Mouse (Mus musculus) kidney, embryonic 16.5 days (tissue): Measurements from ENCODE around the gene Ddx27. TPM values are rescaled to one million over a fixed set of nuclear protein-coding genes. Genes with fewer than 3 reads are reported as not detected.

Source experiments
- ATAC-seq: fragments of 200-750 bp; cut with Nextera tagmentation; 2 replicates; pipeline ENCODE4 v1.8.0; 2017; ENCODE audit warnings: moderate TSS enrichment; ENCODE audit not compliant: low FRiP score, low TSS enrichment
- H3K27ac ChIP-seq: fragments of 300-500 bp; sonication (generic); 2 replicates; pipeline ENCODE4 v1.5.1; 2014; ENCODE audit warnings: low read length
- H3K27me3 ChIP-seq: fragments of 300-500 bp; sonication (generic); 2 replicates; pipeline ENCODE4 v1.6.1; 2014; ENCODE audit warnings: low read length, control low read depth, mixed read lengths; ENCODE audit not compliant: insufficient read depth
- H3K36me3 ChIP-seq: fragments of 300-500 bp; sonication (generic); 2 replicates; pipeline ENCODE4 v1.6.1; 2014; ENCODE audit warnings: low read length, control low read depth, mixed read lengths; ENCODE audit not compliant: insufficient read depth
- H3K4me1 ChIP-seq: fragments of 300-500 bp; sonication (generic); 2 replicates; pipeline ENCODE4 v1.6.1; 2014; ENCODE audit warnings: low read length, control low read depth, mixed read lengths; ENCODE audit not compliant: insufficient read depth
- H3K4me2 ChIP-seq: fragments of 300-500 bp; sonication (generic); replicated peaks from 2 replicates; pipeline ENCODE4 v1.6.1; 2014; ENCODE audit warnings: low read depth, low read length
- H3K4me3 ChIP-seq: fragments of 300-500 bp; sonication (generic); 2 replicates; pipeline ENCODE4 v1.5.1; 2014; ENCODE audit warnings: mild to moderate bottlenecking, low read length
- H3K9ac ChIP-seq: fragments of 300-500 bp; sonication (generic); replicated peaks from 2 replicates; pipeline ENCODE4 v1.6.1; 2014; ENCODE audit warnings: low read length
- H3K9me3 ChIP-seq: fragments of 300-500 bp; sonication (generic); 2 replicates; pipeline ENCODE4 v1.6.1; 2016; ENCODE audit warnings: low read length, control low read depth
- WGBS: fragments of 180-500 bp; shearing (Covaris S2); extraction: QIAGEN DNeasy Blood & Tissue Kit; methylation state at CpG from one replicate; pipeline ENCODE4 v1.1.7; 2014; 5-methylcytosine and 5-hydroxymethylcytosine counted together
- polyA plus RNA-seq: library from polyadenylated mRNA; unstranded; fragments of >200 nt; fragmentation: Nextera tagmentation; extraction: Ambion mirVana; gene quantifications from 2 replicates; pipeline ENCODE4 v1.2.1, GENCODE M21; 2015

Gene Ddx27
- polyA plus RNA-seq, 1 experiment from 2014 or later = 57.6 TPM

DNA sequence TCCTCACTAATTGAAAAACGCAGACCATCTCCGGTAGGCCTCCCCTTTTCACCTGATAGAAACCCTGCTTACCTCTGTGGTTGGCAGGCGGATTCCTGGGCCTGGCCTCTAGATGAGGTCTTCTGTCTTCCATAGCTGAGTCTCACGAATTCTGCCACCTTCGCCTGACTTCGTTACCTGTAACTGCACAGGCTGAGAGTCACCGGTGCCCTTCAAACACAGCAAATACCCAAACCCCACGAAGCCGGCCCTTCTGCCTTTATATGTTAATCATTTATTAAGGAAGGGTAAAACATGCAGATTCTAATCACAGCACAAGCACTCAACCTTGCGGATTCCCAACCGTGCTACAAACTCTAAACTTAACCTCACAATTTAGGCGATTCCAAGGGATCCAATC lies 45.0 kb downstream of the Ddx27 start:
- Histone ChIP-seq H3K27ac (peak overlapping the region; percentile 92), H3K4me3 (peak overlapping the region; percentile 25; the same call in 1 of the 2 replicates)

DNA sequence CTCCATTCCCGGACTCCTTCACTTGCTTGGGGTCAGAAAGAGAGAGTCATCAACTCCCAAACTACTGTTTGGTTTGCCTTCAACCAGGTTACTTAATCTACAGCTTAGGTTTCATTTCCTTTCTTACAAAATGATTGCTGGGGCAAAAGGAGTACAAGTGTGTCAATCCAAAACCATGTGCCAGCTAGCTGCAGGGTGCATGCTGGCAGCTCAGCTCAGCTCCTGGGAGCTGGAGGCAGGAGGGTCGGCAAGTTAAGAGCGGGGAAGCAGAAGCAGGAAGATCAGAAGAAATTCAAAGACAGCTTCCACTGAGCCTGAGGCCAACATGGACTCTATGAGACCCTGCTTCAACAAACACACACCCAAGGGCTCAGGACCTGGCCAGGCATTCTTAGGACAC lies 45.4 kb downstream of the Ddx27 start:
- WGBS = 44% methylated on average over 3 of the region's 3 CpGs

More for the DNA sequence above, 45.0 kb downstream of the Ddx27 start:
- Histone ChIP-seq H3K36me3 (peaks cover 38% of the 10 kb centered on the region), H3K4me1 (peaks cover 44% of the 10 kb centered on the region), H3K9me3 (no peaks in the 10 kb centered on the region), H3K4me2 (peak overlapping the region; percentile 50), H3K9ac (peak overlapping the region; percentile 60), H3K27me3 (no peaks in the 10 kb centered on the region)
- ATAC-seq = no peak
- 50% methylated on average over 12 of the region's 12 CpGs for WGBS

DNA sequence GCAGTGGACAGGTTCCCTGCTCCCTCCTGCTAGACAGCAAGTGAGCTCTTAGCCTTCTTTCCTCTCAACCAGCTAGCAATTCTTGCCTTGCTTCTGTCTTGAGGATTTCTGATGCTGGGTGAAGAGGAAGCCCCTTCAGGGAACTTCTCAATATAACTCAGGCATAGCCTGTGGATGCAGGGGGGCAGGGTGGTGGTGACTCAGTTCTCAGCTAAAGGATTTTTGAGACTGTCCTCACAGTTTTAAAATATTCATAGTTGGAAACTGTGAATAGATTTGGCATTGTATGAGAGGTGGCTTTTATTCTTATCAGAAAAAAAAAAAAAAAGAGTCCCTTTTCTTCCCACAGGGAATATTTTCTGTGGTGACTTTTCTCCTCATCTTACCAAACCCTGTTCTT lies 45.8 kb downstream of the Ddx27 start:
- Histone ChIP-seq H3K36me3 (peaks cover 39% of the 10 kb centered on the region), H3K4me2 (peak overlapping the region; percentile 50), H3K9ac (peak overlapping the region; percentile 60), H3K27me3 (no peaks in the 10 kb centered on the region), H3K4me3 (0 out of 2 replicates have a peak overlapping the region, but pooled peaks have one; percentile 5), H3K27ac (peak overlapping the region; percentile 92), H3K9me3 (no peaks in the 10 kb centered on the region), H3K4me1 (peaks cover 52% of the 10 kb centered on the region)
- no peak for ATAC-seq

More for the DNA sequence above, 45.4 kb downstream of the Ddx27 start:
- H3K4me3 ChIP-seq = 0 out of 2 replicates have a peak overlapping the region, but pooled peaks have one; percentile 5
- H3K9me3 ChIP-seq = no peaks in the 10 kb centered on the region
- H3K4me1 ChIP-seq = peaks cover 48% of the 10 kb centered on the region
- peak overlapping the region; percentile 60 for H3K9ac ChIP-seq
- H3K36me3 ChIP-seq = peaks cover 38% of the 10 kb centered on the region
- H3K4me2 ChIP-seq = peak overlapping the region; percentile 50
- ATAC-seq = no peak
- H3K27ac ChIP-seq = peak overlapping the region; percentile 92
- no peaks in the 10 kb centered on the region for H3K27me3 ChIP-seq

DNA sequence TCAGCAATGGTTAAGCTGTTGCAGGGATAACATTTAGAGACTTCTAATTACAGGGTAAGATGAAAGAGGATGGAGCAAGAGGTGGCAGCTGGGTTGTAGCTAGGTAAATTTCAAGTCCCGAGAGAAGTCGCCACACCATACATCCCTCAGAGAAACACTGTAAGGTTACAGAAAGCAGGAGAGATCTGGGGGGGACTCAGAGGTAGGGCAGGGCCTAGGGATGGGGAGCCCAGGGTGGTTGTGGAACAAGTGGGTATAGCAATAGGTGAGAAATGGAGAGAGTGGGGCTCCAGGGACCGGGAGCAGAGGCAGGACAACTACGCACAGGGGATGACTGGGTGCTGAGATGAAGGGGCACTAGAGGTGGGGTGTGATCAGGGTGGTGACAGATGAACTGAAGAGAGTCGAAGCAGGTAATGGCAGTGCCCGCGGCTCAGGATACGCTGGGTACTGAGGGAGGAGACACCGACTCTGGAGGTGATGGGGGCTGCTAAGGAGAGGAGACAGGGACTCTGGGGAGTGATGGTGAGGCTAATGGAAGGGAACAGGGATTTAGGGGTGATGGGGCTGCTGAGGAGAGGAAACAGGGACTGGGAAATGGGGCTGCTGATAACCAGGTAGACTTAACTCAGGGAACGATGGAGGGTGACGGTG lies 46.5 kb downstream of the Ddx27 start:
- 12% methylated on average over 11 of the region's 11 CpGs for WGBS
- H3K36me3 ChIP-seq = peaks cover 38% of the 10 kb centered on the region

DNA sequence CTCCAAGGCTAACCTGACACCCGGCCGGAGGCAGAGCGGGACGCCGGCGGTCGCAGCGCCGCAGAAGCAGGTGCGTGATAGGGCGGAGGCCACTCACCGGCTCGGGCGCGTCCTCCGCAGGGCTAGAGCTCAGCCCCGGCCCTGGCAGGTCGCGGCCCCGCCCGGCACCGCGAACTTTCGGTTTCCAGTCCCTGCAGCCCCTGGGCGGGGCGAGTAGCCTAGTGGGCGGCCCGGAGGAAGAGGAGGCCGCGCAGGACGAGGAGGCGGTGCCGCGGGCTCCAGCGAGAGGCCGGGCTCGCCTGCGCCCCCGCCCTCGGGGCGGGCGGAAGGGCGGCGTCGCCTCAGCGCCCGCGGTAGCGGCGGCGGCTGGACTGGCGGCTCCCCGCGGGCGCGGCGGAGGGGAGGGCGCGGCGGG lies 47.5 kb downstream of the Ddx27 start:
- Histone ChIP-seq H3K9me3 (no peaks in the 10 kb centered on the region), H3K9ac (peak overlapping the region; percentile 80), H3K27ac (peak overlapping the region; percentile 94), H3K4me3 (peak overlapping the region; percentile 90), H3K4me1 (peaks cover 55% of the 10 kb centered on the region), H3K27me3 (no peaks in the 10 kb centered on the region), H3K4me2 (peak overlapping the region; percentile 70), H3K36me3 (peaks cover 32% of the 10 kb centered on the region)
- 0% methylated on average over 41 of the region's 60 CpGs for WGBS
- peak; percentile 91 for ATAC-seq

More for the DNA sequence above, 46.5 kb downstream of the Ddx27 start:
- ATAC-seq = no peak
- Histone ChIP-seq H3K27ac (peak overlapping the region; percentile 94; the same call in 1 of the 2 replicates), H3K9me3 (no peaks in the 10 kb centered on the region), H3K4me2 (peak overlapping the region; percentile 70), H3K4me3 (peak overlapping the region; percentile 90), H3K4me1 (peaks cover 55% of the 10 kb centered on the region), H3K9ac (peak overlapping the region; percentile 80), H3K27me3 (no peaks in the 10 kb centered on the region)

DNA sequence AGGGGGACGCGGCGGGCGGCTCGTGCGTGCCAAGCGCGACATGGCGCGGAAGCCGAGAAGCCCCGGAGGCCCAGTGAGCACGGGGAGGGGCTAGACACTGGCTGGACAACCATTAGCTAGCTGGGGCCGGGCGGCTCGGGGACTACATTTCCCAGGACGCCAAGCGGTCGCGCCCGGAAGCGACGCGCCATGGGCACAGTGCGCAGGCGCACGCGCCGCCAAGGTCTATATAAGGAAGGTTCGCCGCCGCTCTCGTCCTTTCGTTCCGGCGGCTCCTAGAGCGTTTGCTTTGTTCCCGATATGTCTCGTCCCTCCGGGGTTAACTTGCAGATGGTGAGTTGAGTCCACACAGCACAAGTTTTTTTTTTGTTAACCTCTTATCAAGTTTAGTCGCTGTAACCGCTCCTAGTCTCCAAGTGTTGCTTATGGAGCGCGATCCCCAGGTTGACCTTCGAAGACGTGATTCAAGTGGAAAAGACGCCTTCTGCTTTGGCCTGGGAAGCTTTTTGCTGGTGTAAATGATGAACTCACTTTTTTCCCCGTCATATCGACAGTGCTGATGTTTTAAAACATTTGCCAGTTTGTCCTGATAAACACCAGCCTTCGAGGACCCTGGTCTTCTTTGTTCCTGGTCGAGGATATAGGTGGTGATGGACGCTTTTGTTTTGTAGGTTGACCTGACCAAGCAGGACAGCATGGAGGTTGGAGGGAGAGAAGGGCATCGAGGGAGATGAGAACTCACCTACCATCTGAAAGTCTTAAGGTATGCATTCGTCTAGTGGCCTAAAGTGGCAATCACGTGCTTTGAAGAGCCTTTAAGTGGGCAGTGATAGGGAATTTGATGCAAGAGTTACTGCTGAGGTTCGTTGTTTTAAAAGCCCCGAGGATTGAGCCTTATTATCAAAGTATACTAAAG lies 48.2 kb downstream of the Ddx27 start, which contains the start of gene Znfx1:
Gene Znfx1 (minus strand): TSS at position 51 of the 916 bp plus-strand sequence.
- Histone ChIP-seq H3K27me3 (no peaks in the 10 kb centered on the region), H3K9ac (peak within 1 kb of the TSS; percentile 86), H3K27ac (peak within 1 kb of the TSS; percentile 94), H3K36me3 (peaks cover 29% of the 10 kb centered on the region), H3K4me1 (peaks cover 49% of the 10 kb centered on the region), H3K4me2 (peak within 1 kb of the TSS; percentile 81), H3K4me3 (peak within 1 kb of the TSS; percentile 90), H3K9me3 (no peaks in the 10 kb centered on the region)
- whole genome bisulfite sequencing = under 1% methylated on average over 56 of the region's 57 CpGs
- peak; percentile 95 for ATAC-seq

DNA sequence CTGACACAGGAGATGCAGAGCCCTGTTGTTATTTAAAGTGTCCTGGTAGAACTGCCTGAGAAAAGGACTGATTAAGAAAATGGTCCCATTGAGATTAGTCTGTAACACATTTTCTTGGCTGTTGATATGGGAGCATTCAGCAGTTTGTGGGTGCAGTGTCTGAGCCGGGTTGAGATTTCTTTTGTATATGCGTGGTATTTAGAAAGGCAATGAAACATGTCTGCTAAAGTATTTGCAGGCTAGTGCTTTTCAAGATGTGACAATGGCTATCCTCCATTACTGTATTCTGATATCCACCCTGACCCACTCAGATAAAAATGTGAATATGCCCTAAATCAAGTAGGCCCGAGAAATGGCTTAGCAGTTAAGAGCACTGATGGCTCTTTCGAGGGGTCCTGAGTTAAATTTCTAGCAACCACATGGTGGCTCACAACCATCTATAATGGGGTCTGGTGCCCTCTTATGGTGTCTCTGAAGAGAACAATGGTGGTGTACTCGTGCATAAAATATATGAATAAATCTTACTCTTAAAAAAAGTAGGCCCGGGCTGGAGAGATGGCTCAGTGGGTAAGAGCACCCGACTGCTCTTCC lies 49.0 kb downstream of the Ddx27 start:
- H3K27me3 ChIP-seq = no peaks in the 10 kb centered on the region
- H3K4me1 ChIP-seq = peaks cover 43% of the 10 kb centered on the region
- H3K9me3 ChIP-seq = no peaks in the 10 kb centered on the region
- H3K27ac ChIP-seq = peak overlapping the region; percentile 94
- peaks cover 29% of the 10 kb centered on the region for H3K36me3 ChIP-seq
- no peak for ATAC-seq
- WGBS = 0% methylated on average over 7 of the region's 7 CpGs
- peak overlapping the region; percentile 90 for H3K4me3 ChIP-seq
- peak overlapping the region; percentile 81 for H3K4me2 ChIP-seq
- peak overlapping the region; percentile 86 for H3K9ac ChIP-seq

DNA sequence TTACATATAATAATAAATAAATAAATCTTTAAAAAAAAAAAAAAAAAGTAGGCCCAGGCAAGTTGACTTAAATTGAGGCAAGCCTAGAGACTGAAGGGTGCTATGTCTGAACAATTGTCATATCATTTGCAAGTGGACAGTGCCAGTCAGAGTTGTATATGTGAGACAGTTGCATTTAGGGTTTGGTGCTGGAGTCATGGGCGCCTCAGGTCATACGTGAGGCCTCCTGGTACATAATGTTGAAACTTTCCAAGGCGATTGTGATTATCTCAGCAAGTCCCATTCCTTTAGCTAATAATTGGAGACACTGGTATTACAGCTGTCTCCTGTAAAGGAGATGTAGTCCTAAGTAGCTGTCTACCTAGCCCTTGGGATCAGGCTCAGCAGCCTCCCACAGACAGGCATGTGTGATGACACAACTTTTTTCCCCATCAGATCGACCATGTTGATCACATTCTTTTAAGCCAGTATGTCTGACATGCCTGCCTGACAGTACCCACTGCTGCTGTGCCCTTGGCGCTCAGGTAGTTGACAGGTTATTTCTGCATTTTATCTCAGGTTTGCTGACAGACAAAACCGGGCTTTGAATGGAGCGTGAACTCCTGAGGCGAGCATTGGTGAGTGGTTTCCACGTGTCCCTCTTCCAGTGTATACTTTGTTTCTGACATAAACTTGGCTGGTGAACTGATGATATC lies 49.8 kb downstream of the Ddx27 start:
- 20% methylated on average over 9 of the region's 9 CpGs for WGBS
- Histone ChIP-seq H3K27ac (peak overlapping the region; percentile 46), H3K36me3 (peaks cover 25% of the 10 kb centered on the region), H3K27me3 (no peaks in the 10 kb centered on the region), H3K4me3 (peak overlapping the region; percentile 90), H3K9me3 (no peaks in the 10 kb centered on the region), H3K4me2 (peak overlapping the region; percentile 81), H3K9ac (peak overlapping the region; percentile 86), H3K4me1 (peaks cover 35% of the 10 kb centered on the region)
- ATAC-seq = no peak

DNA sequence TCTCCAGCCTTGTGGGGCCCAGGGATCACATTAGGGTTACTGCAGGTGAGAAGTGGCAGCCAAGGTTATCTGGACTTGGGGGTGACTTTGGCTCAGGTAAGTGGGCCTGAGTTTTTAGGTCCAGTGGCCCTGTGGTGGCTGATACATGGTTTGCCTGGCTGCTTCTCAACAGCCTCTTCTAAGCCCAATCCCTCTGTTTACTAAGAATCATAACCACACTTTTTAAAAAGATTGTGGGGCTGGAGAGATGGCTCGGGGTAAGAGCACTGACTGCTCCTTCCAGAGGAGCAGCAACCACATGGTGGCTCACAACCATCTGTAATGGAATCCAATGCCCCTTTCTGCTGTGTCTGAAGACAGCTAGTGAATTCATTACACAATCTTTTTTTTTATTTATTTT lies 51.0 kb downstream of the Ddx27 start:
- Histone ChIP-seq H3K4me2 (no peak overlapping the region), H3K9me3 (no peaks in the 10 kb centered on the region), H3K27me3 (no peaks in the 10 kb centered on the region), H3K27ac (peak overlapping the region; percentile 18; the same call in 1 of the 2 replicates), H3K36me3 (peaks cover 24% of the 10 kb centered on the region), H3K9ac (no peak overlapping the region), H3K4me1 (peaks cover 27% of the 10 kb centered on the region), H3K4me3 (no peak overlapping the region)
- 61% methylated on average over 1 of the region's 1 CpGs for WGBS
- no peak for ATAC-seq
